Mouse (Mus musculus): Measurements from ENCODE around the gene Gid4. TPM values are rescaled to one million over a fixed set of nuclear protein-coding genes. Genes with fewer than 3 reads are reported as not detected.

Gene Gid4
- total and polyA plus RNA-seq, 3 experiments: 10.2 to 34.1 (median 25.6) TPM

DNA sequence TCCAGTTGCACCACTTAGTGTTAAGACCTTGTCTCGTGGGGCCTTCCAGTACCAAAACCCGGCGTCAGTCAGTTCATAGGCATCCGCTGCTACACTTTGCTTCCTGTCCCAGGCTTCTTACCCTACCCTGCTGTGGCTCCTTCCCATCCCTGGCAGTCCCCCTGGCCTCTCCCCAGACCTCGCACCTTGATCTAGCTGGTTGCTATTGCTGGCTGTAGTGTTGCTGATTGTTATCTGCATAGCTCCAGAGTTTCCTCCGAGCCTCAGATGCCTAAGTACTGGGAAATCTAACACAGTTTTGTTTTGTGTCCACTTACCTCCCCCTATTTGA is 1.5 kb downstream of the Gid4 start:
- peak overlapping the region; percentile 91 for H3K4me3 ChIP-seq (ENCODE audit: low read depth, low read length)
- no peaks in the 10 kb centered on the region for H3K9me3 ChIP-seq (replicated peaks)
- peaks cover 41% of the 10 kb centered on the region for H3K4me1 ChIP-seq (ENCODE audit: insufficient read depth, low read depth, low read length)
- H3K36me3 ChIP-seq (replicated peaks): peaks cover 34% of the 10 kb centered on the region
- ATAC-seq (ENCODE audit: extremely low read depth, insufficient number of reproducible peaks, low FRiP score, poor library complexity, severe bottlenecking) (no peak), DNase-seq (ENCODE audit: low spot score) (peak; percentile 19)
- H3K27me3 ChIP-seq (ENCODE audit: insufficient read depth, low read length): no peaks in the 10 kb centered on the region
- no peak for TF ChIP-seq GATA2 (IDR thresholded peaks at IDR 0.05; ENCODE audit: borderline replicate concordance, low read depth, low read length)
- TF ChIP-seq GATA1 (IDR thresholded peaks at IDR 0.05; ENCODE audit: borderline replicate concordance, low read length): no peak
- no peak for TF ChIP-seq CTCF (IDR thresholded peaks at IDR 0.05; ENCODE audit: low read depth, low read length)
- TF ChIP-seq TAL1 (conservative IDR thresholded peaks at IDR 0.05; ENCODE audit: low read depth, low read length): no peak
- no peak for TF ChIP-seq POLR2AphosphoS5 (IDR thresholded peaks at IDR 0.05; ENCODE audit: insufficient replicate concordance, low read depth, low read length)

DNA sequence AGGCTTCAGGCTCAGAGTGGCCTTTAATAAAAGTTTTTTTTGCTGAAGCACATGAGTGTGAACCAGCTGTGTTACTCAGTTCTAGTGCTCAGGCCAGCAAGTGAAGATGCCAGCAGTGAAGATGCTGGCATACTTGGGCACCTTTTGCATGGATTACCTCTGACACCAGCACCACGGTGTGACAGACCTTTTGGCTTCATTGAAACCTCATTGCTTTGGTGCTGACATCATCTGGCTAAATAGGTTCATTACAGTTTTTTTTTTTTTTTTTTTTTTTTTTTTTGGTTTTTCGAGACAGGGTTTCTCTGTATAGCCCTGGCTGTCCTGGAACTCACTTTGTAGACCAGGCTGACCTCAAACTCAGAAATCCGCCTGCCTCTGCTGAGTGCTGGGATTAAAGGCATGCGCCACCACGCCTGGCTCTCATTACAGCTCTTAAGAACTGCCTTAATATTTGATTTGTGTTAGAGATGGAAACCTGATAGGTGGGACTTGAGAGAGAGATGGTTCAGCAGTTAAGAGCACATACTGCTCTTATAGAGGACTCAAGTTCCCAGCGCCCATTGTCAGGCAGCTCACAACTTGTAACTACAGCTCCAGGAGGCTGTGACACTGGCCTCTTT is 5.2 kb downstream of the Gid4 start:
- DNase-seq (ENCODE audit: low spot score): no peak
- TF ChIP-seq CTCF (IDR thresholded peaks at IDR 0.05; ENCODE audit: low read depth, low read length) (no peak), POLR2AphosphoS5 (IDR thresholded peaks at IDR 0.05; ENCODE audit: insufficient replicate concordance, low read depth, low read length) (no peak), GATA2 (IDR thresholded peaks at IDR 0.05; ENCODE audit: borderline replicate concordance, low read depth, low read length) (no peak), GATA1 (IDR thresholded peaks at IDR 0.05; ENCODE audit: borderline replicate concordance, low read length) (no peak), TAL1 (conservative IDR thresholded peaks at IDR 0.05; ENCODE audit: low read depth, low read length) (no peak)
- ATAC-seq (ENCODE audit: extremely low read depth, insufficient number of reproducible peaks, low FRiP score, poor library complexity, severe bottlenecking): no peak
- no peak overlapping the region for H3K4me3 ChIP-seq (ENCODE audit: low read depth, low read length)
- H3K36me3 ChIP-seq (replicated peaks): peaks cover 41% of the 10 kb centered on the region
- peaks cover 20% of the 10 kb centered on the region for H3K4me1 ChIP-seq (ENCODE audit: insufficient read depth, low read depth, low read length)
- no peaks in the 10 kb centered on the region for H3K27me3 ChIP-seq (ENCODE audit: insufficient read depth, low read length)
- no peaks in the 10 kb centered on the region for H3K9me3 ChIP-seq (replicated peaks)

- peaks cover 50% of the 10 kb centered on the region for H3K36me3 ChIP-seq (replicated peaks)
- DNase-seq (ENCODE audit: low spot score) (no peak), ATAC-seq (ENCODE audit: extremely low read depth, insufficient number of reproducible peaks, low FRiP score, poor library complexity, severe bottlenecking) (no peak)
- H3K27me3 ChIP-seq (ENCODE audit: insufficient read depth, low read length): no peaks in the 10 kb centered on the region
- no peak overlapping the region for H3K4me3 ChIP-seq (ENCODE audit: low read depth, low read length)
- H3K9me3 ChIP-seq (replicated peaks): no peaks in the 10 kb centered on the region
- TF ChIP-seq CTCF (IDR thresholded peaks at IDR 0.05; ENCODE audit: low read depth, low read length) (no peak), TAL1 (conservative IDR thresholded peaks at IDR 0.05; ENCODE audit: low read depth, low read length) (no peak), GATA2 (IDR thresholded peaks at IDR 0.05; ENCODE audit: borderline replicate concordance, low read depth, low read length) (no peak), POLR2AphosphoS5 (IDR thresholded peaks at IDR 0.05; ENCODE audit: insufficient replicate concordance, low read depth, low read length) (no peak), GATA1 (IDR thresholded peaks at IDR 0.05; ENCODE audit: borderline replicate concordance, low read length) (no peak)
- H3K4me1 ChIP-seq (ENCODE audit: insufficient read depth, low read depth, low read length): peaks cover 18% of the 10 kb centered on the region
These were observed 6.1 kb downstream of the Gid4 start for GRCm38 (mm10) chr11:60423006-60423405.

DNA sequence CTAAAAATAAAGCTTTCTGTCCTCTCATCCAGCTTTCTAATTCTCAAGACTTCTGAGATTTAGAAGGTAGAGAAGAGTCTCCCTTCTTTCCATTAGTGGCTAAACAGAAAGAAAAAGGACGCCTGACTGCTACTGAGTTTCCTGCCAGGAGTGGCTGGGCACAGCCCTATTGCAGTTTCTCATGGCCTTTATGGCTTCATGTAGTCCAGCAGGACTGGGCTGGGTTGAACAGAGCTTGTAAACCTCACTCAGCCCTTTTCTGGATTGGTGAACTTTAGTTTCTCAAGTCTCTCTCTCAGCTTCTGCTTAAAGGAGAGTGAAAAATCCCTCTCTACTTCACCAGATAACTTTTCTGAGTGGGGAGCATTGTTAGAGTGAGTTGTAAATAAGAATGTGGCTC is 9.5 kb downstream of the Gid4 start:
- no peaks in the 10 kb centered on the region for H3K9me3 ChIP-seq (replicated peaks)
- TF ChIP-seq POLR2AphosphoS5 (IDR thresholded peaks at IDR 0.05; ENCODE audit: insufficient replicate concordance, low read depth, low read length) (no peak), CTCF (IDR thresholded peaks at IDR 0.05; ENCODE audit: low read depth, low read length) (no peak), TAL1 (conservative IDR thresholded peaks at IDR 0.05; ENCODE audit: low read depth, low read length) (no peak), GATA1 (IDR thresholded peaks at IDR 0.05; ENCODE audit: borderline replicate concordance, low read length) (no peak), GATA2 (IDR thresholded peaks at IDR 0.05; ENCODE audit: borderline replicate concordance, low read depth, low read length) (no peak)
- peaks cover 64% of the 10 kb centered on the region for H3K36me3 ChIP-seq (replicated peaks)
- no peak overlapping the region for H3K4me3 ChIP-seq (ENCODE audit: low read depth, low read length)
- DNase-seq (ENCODE audit: low spot score): no peak
- H3K4me1 ChIP-seq (ENCODE audit: insufficient read depth, low read depth, low read length): peaks cover 4% of the 10 kb centered on the region; the same call in 1 of the 2 replicates
- no peak for ATAC-seq (ENCODE audit: extremely low read depth, insufficient number of reproducible peaks, low FRiP score, poor library complexity, severe bottlenecking)
- H3K27me3 ChIP-seq (ENCODE audit: insufficient read depth, low read length): no peaks in the 10 kb centered on the region

GRCm38 (mm10) chr11:60427628-60428027 is 10.7 kb downstream of the Gid4 start:
- no peaks in the 10 kb centered on the region; the same call in 1 of the 2 replicates for H3K4me1 ChIP-seq (ENCODE audit: insufficient read depth, low read depth, low read length)
- no peak for ATAC-seq (ENCODE audit: extremely low read depth, insufficient number of reproducible peaks, low FRiP score, poor library complexity, severe bottlenecking)
- DNase-seq (ENCODE audit: low spot score): no peak
- H3K36me3 ChIP-seq (replicated peaks): peaks cover 74% of the 10 kb centered on the region
- no peak overlapping the region for H3K4me3 ChIP-seq (ENCODE audit: low read depth, low read length)
- H3K9me3 ChIP-seq (replicated peaks): no peaks in the 10 kb centered on the region
- TF ChIP-seq TAL1 (conservative IDR thresholded peaks at IDR 0.05; ENCODE audit: low read depth, low read length) (no peak), POLR2AphosphoS5 (IDR thresholded peaks at IDR 0.05; ENCODE audit: insufficient replicate concordance, low read depth, low read length) (no peak), CTCF (IDR thresholded peaks at IDR 0.05; ENCODE audit: low read depth, low read length) (no peak), GATA1 (IDR thresholded peaks at IDR 0.05; ENCODE audit: borderline replicate concordance, low read length) (no peak), GATA2 (IDR thresholded peaks at IDR 0.05; ENCODE audit: borderline replicate concordance, low read depth, low read length) (no peak)
- no peaks in the 10 kb centered on the region for H3K27me3 ChIP-seq (ENCODE audit: insufficient read depth, low read length)

DNA sequence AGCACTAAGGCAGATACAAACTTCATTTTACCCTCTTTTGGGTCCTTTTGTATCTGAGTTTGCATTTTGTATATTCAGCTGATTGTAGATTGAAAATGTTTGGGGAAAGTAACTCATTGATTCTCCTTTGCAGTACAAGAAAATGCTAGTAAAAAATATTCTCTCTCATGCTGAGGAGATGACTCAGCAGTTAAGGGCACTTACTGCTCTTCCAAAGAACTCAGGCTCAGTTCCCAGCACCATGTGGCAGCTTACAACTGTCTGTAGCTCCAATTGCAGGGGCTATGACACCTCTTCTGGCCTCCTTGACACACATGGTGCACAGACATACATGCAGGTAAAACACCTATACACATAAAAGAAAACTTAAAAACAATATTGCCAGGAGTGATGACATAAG is 16.6 kb downstream of the Gid4 start:
- ATAC-seq (ENCODE audit: extremely low read depth, insufficient number of reproducible peaks, low FRiP score, poor library complexity, severe bottlenecking) (no peak), DNase-seq (ENCODE audit: low spot score) (no peak)
- H3K9me3 ChIP-seq (replicated peaks): no peaks in the 10 kb centered on the region
- H3K36me3 ChIP-seq (replicated peaks): peaks cover 86% of the 10 kb centered on the region
- H3K27me3 ChIP-seq (ENCODE audit: insufficient read depth, low read length): no peaks in the 10 kb centered on the region
- H3K4me3 ChIP-seq (ENCODE audit: low read depth, low read length): no peak overlapping the region
- peaks cover 4% of the 10 kb centered on the region; the same call in 1 of the 2 replicates for H3K4me1 ChIP-seq (ENCODE audit: insufficient read depth, low read depth, low read length)
- no peak for TF ChIP-seq TAL1 (conservative IDR thresholded peaks at IDR 0.05; ENCODE audit: low read depth, low read length)
- TF ChIP-seq CTCF (IDR thresholded peaks at IDR 0.05; ENCODE audit: low read depth, low read length): no peak
- no peak for TF ChIP-seq GATA2 (IDR thresholded peaks at IDR 0.05; ENCODE audit: borderline replicate concordance, low read depth, low read length)
- no peak for TF ChIP-seq GATA1 (IDR thresholded peaks at IDR 0.05; ENCODE audit: borderline replicate concordance, low read length)
- no peak for TF ChIP-seq POLR2AphosphoS5 (IDR thresholded peaks at IDR 0.05; ENCODE audit: insufficient replicate concordance, low read depth, low read length)

Data from G1E (cell line).